Mouse (Mus musculus): Measurements from ENCODE around the gene Gm49027. TPM values are rescaled to one million over a fixed set of nuclear protein-coding genes. Genes with fewer than 3 reads are reported as not detected.

Gm49027 gene
- polyA plus RNA-seq, 1 experiment from 2014 or later: 0.74 TPM

GRCm38 (mm10) chr5:123528641-123529040, 3.4 kb upstream of the Gm49027 start:
- Histone ChIP-seq H3K4me1 (replicated peaks; ENCODE audit: control insufficient read depth, insufficient read depth, low read length) (peaks cover 7% of the 10 kb centered on the region; the same call in 1 of the 2 replicates), H3K9me3 (ENCODE audit: control insufficient read depth, low read length) (no peaks in the 10 kb centered on the region), H3K36me3 (replicated peaks; ENCODE audit: control insufficient read depth, insufficient read depth) (peaks cover 70% of the 10 kb centered on the region), H3K27me3 (ENCODE audit: control insufficient read depth, insufficient read depth, low read length) (no peaks in the 10 kb centered on the region), H3K4me3 (replicated peaks; ENCODE audit: low read length) (no peak overlapping the region), H3K9ac (no peak overlapping the region), H3K4me2 (replicated peaks) (no peak overlapping the region), H3K27ac (no peak overlapping the region)
- WGBS: 85% methylated on average over 7 of the region's 7 CpGs
- ATAC-seq (ENCODE audit: low FRiP score): no peak
- DNase-seq (ENCODE audit: low spot score): no peak

- Histone ChIP-seq H3K4me1 (replicated peaks; ENCODE audit: control insufficient read depth, insufficient read depth, low read length) (peaks cover 7% of the 10 kb centered on the region; the same call in 1 of the 2 replicates), H3K27ac (no peak overlapping the region), H3K9me3 (ENCODE audit: control insufficient read depth, low read length) (no peaks in the 10 kb centered on the region), H3K4me2 (replicated peaks) (no peak overlapping the region), H3K9ac (no peak overlapping the region), H3K4me3 (replicated peaks; ENCODE audit: low read length) (no peak overlapping the region), H3K36me3 (replicated peaks; ENCODE audit: control insufficient read depth, insufficient read depth) (peaks cover 44% of the 10 kb centered on the region), H3K27me3 (ENCODE audit: control insufficient read depth, insufficient read depth, low read length) (no peaks in the 10 kb centered on the region)
- WGBS: 86% methylated on average over 9 of the region's 9 CpGs
- DNase-seq (ENCODE audit: low spot score): no peak
- no peak for ATAC-seq (ENCODE audit: low FRiP score)
Observed at GRCm38 (mm10) chr5:123525916-123526495, 718 bp upstream of the Gm49027 start.

DNA sequence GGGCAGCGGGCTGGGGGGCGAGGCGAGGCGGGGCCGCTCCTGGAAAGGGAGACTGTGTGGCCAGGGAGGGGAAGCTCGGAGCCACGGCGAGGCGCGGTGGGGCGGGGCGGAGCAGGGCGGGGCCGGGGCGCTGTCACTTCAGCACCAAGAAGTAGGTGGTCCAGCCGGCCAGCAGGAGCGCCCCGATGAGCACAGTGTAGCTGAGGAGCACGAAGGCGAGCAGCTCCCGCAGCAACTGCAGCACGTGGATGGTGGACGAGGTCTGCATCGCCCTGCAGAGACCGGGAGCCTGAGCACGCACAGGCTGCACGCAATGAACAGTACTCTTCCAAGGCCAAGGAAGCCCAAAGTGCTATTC, 916 bp downstream of the Gm49027 start:
- WGBS: 1% methylated on average over 26 of the region's 27 CpGs
- Histone ChIP-seq H3K4me1 (replicated peaks; ENCODE audit: control insufficient read depth, insufficient read depth, low read length) (peaks cover 7% of the 10 kb centered on the region; the same call in 1 of the 2 replicates), H3K9ac (peak overlapping the region; percentile 56), H3K4me3 (replicated peaks; ENCODE audit: low read length) (peak overlapping the region; percentile 89), H3K36me3 (replicated peaks; ENCODE audit: control insufficient read depth, insufficient read depth) (peaks cover 33% of the 10 kb centered on the region), H3K27me3 (ENCODE audit: control insufficient read depth, insufficient read depth, low read length) (no peaks in the 10 kb centered on the region), H3K4me2 (replicated peaks) (peak overlapping the region; percentile 87), H3K27ac (peak overlapping the region; percentile 68), H3K9me3 (ENCODE audit: control insufficient read depth, low read length) (no peaks in the 10 kb centered on the region)
- DNase-seq (ENCODE audit: low spot score): peak; percentile 62
- peak; percentile 90 for ATAC-seq (ENCODE audit: low FRiP score)

- H3K4me3 ChIP-seq (replicated peaks; ENCODE audit: low read length): peak within 1 kb of the TSS; percentile 89
- DNase-seq (ENCODE audit: low spot score) (peak; percentile 98), ATAC-seq (ENCODE audit: low FRiP score) (peak; percentile 99)
- H3K4me2 ChIP-seq (replicated peaks): peak within 1 kb of the TSS; percentile 87
- peak within 1 kb of the TSS; percentile 82 for H3K9ac ChIP-seq
- no peaks in the 10 kb centered on the region for H3K27me3 ChIP-seq (ENCODE audit: control insufficient read depth, insufficient read depth, low read length)
- H3K36me3 ChIP-seq (replicated peaks; ENCODE audit: control insufficient read depth, insufficient read depth): peaks cover 32% of the 10 kb centered on the region
- peak within 1 kb of the TSS; percentile 68 for H3K27ac ChIP-seq
- no peaks in the 10 kb centered on the region for H3K9me3 ChIP-seq (ENCODE audit: control insufficient read depth, low read length)
- under 1% methylated on average over 73 of the region's 82 CpGs for WGBS
- peaks cover 7% of the 10 kb centered on the region; the same call in 1 of the 2 replicates for H3K4me1 ChIP-seq (replicated peaks; ENCODE audit: control insufficient read depth, insufficient read depth, low read length)
Observed at GRCm38 (mm10) chr5:123523692-123524392, 1.4 kb downstream of the Gm49027 start, which contains the start of gene Diablo. Gene Diablo, minus strand, starts transcription at chr5:123524176.

- 86% methylated on average over 1 of the region's 1 CpGs for WGBS
- DNase-seq (ENCODE audit: low spot score) (no peak), ATAC-seq (ENCODE audit: low FRiP score) (no peak)
- H3K36me3 ChIP-seq (replicated peaks; ENCODE audit: control insufficient read depth, insufficient read depth): peaks cover 31% of the 10 kb centered on the region
- peaks cover 7% of the 10 kb centered on the region; the same call in 1 of the 2 replicates for H3K4me1 ChIP-seq (replicated peaks; ENCODE audit: control insufficient read depth, insufficient read depth, low read length)
- H3K9me3 ChIP-seq (ENCODE audit: control insufficient read depth, low read length): no peaks in the 10 kb centered on the region
- H3K4me3 ChIP-seq (replicated peaks; ENCODE audit: low read length): no peak overlapping the region
- no peak overlapping the region for H3K9ac ChIP-seq
- no peaks in the 10 kb centered on the region for H3K27me3 ChIP-seq (ENCODE audit: control insufficient read depth, insufficient read depth, low read length)
- H3K4me2 ChIP-seq (replicated peaks): no peak overlapping the region
- no peak overlapping the region for H3K27ac ChIP-seq
Observed at GRCm38 (mm10) chr5:123522166-123522565, 3.1 kb downstream of the Gm49027 start.

DNA sequence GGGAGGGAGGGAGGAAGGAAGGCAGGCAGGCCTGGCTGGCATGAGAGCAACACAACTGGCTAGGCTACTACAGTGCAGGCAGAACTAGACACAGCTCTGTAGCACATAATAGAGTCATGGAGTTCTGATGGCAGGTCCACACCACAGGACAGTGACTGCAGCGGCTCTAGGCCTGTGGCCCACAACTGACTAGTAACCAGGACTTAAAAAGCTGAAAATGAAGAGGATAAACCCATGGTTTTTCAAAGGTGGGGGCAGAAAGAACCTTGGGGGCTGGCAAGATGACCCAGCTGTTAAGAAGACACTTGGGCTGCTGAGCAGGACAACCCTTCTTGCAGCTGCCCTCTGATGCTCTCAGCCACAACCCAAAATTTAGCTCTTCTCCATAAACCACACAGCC, 3.7 kb downstream of the Gm49027 start:
- 100% methylated on average over 1 of the region's 1 CpGs for WGBS

GRCm38 (mm10) chr5:123520666-123521065, 4.6 kb downstream of the Gm49027 start:
- Histone ChIP-seq H3K36me3 (replicated peaks; ENCODE audit: control insufficient read depth, insufficient read depth) (peaks cover 40% of the 10 kb centered on the region), H3K4me2 (replicated peaks) (no peak overlapping the region), H3K9me3 (ENCODE audit: control insufficient read depth, low read length) (no peaks in the 10 kb centered on the region), H3K4me1 (replicated peaks; ENCODE audit: control insufficient read depth, insufficient read depth, low read length) (peaks cover 7% of the 10 kb centered on the region; the same call in 1 of the 2 replicates), H3K9ac (no peak overlapping the region), H3K27ac (no peak overlapping the region), H3K4me3 (replicated peaks; ENCODE audit: low read length) (no peak overlapping the region), H3K27me3 (ENCODE audit: control insufficient read depth, insufficient read depth, low read length) (no peaks in the 10 kb centered on the region)
- no peak for DNase-seq (ENCODE audit: low spot score)
- WGBS: 91% methylated on average over 9 of the region's 9 CpGs
- no peak for ATAC-seq (ENCODE audit: low FRiP score)

More for the DNA sequence above, 3.7 kb downstream of the Gm49027 start:
- no peak overlapping the region for H3K27ac ChIP-seq
- no peak overlapping the region for H3K4me2 ChIP-seq (replicated peaks)
- H3K27me3 ChIP-seq (ENCODE audit: control insufficient read depth, insufficient read depth, low read length): no peaks in the 10 kb centered on the region
- H3K36me3 ChIP-seq (replicated peaks; ENCODE audit: control insufficient read depth, insufficient read depth): peaks cover 31% of the 10 kb centered on the region
- peaks cover 7% of the 10 kb centered on the region; the same call in 1 of the 2 replicates for H3K4me1 ChIP-seq (replicated peaks; ENCODE audit: control insufficient read depth, insufficient read depth, low read length)
- no peak overlapping the region for H3K4me3 ChIP-seq (replicated peaks; ENCODE audit: low read length)
- DNase-seq (ENCODE audit: low spot score): no peak
- no peak for ATAC-seq (ENCODE audit: low FRiP score)
- no peaks in the 10 kb centered on the region for H3K9me3 ChIP-seq (ENCODE audit: control insufficient read depth, low read length)
- H3K9ac ChIP-seq: no peak overlapping the region

DNA sequence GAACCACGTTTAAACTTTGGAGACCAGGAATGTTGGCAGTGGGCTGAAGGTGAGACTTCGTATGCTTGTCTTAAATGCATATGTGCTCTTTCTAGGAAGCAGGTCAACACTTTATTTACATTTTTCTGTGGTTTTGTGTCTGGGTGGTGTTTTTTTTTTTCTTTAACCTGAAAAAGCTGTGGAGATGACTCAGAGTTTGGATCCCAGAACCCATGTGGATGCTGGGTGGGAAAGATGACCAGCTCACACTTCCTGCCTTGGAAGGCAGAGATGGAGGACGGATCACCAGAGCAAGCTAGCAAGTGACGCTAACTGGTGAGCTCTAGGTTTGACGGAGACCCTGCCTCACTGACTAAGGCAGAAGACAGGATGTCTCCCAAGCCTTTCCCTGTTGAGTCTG, 10.4 kb downstream of the Gm49027 start:
- WGBS: 94% methylated on average over 5 of the region's 5 CpGs

DNA sequence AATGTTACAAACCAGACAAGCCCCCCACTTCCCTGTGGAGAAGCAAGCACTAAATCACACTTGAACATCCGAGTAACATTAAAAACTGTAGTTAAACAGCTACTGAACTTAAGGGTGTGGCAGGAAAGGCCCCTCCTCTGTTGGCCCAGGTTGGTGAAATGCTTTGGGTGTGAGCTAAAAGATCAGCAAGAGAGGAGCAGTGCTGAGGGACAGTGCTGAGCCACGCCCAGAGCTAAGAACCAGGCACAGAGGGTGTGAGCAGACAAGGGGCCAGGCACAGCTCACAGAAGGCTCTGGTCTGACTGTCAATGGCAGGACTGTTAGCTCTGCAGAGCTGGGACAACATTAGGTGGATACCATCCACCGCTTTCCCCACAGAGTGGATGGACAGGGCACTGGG, 13.2 kb downstream of the Gm49027 start:
- no peak overlapping the region for H3K4me2 ChIP-seq (replicated peaks)
- no peak overlapping the region for H3K4me3 ChIP-seq (replicated peaks; ENCODE audit: low read length)
- H3K36me3 ChIP-seq (replicated peaks; ENCODE audit: control insufficient read depth, insufficient read depth): peaks cover 52% of the 10 kb centered on the region
- H3K27me3 ChIP-seq (ENCODE audit: control insufficient read depth, insufficient read depth, low read length): no peaks in the 10 kb centered on the region
- no peak overlapping the region for H3K27ac ChIP-seq
- no peak overlapping the region for H3K9ac ChIP-seq
- H3K9me3 ChIP-seq (ENCODE audit: control insufficient read depth, low read length): no peaks in the 10 kb centered on the region
- ATAC-seq (ENCODE audit: low FRiP score): no peak
- H3K4me1 ChIP-seq (replicated peaks; ENCODE audit: control insufficient read depth, insufficient read depth, low read length): peaks cover 16% of the 10 kb centered on the region
- DNase-seq (ENCODE audit: low spot score): no peak
- WGBS: 83% methylated on average over 3 of the region's 3 CpGs

More for the DNA sequence above, 10.4 kb downstream of the Gm49027 start:
- DNase-seq (ENCODE audit: low spot score) (no peak), ATAC-seq (ENCODE audit: low FRiP score) (no peak)
- Histone ChIP-seq H3K27me3 (ENCODE audit: control insufficient read depth, insufficient read depth, low read length) (no peaks in the 10 kb centered on the region), H3K36me3 (replicated peaks; ENCODE audit: control insufficient read depth, insufficient read depth) (peaks cover 78% of the 10 kb centered on the region), H3K4me3 (replicated peaks; ENCODE audit: low read length) (no peak overlapping the region), H3K27ac (no peak overlapping the region), H3K9me3 (ENCODE audit: control insufficient read depth, low read length) (no peaks in the 10 kb centered on the region), H3K4me2 (replicated peaks) (no peak overlapping the region), H3K9ac (no peak overlapping the region), H3K4me1 (replicated peaks; ENCODE audit: control insufficient read depth, insufficient read depth, low read length) (no peaks in the 10 kb centered on the region)

Measured in hindbrain, embryonic 14.5 days (tissue).